Mouse (Mus musculus): Measurements from ENCODE around the gene Cel.

- TF ChIP-seq CTCF (IDR thresholded peaks at IDR 0.05; ENCODE audit: low read depth, low read length) (no peak), POLR2A (IDR thresholded peaks at IDR 0.05; ENCODE audit: extremely low read depth, insufficient read depth, low read length) (no peak)
Observed at GRCm38 (mm10) chr2:28585730-28586129, 22.5 kb upstream of the Cel start.

Data from liver, adult 2 months (tissue).